Mouse (Mus musculus) layer of hippocampus, postnatal 36 days (tissue): ENCODE results near the gene Odr4. TPM values are rescaled to one million over a fixed set of nuclear protein-coding genes. Genes with fewer than 3 reads are reported as not detected.

Source experiments
- total RNA-seq, 2 experiments: library from RNA; stranded (reverse); gene quantifications; 2 replicates each; pipeline ENCODE4 v1.2.3; 2021

Gene Odr4
- total RNA-seq, 2 experiments from 2014 or later = 55.9 to 60.3 TPM

Other genes with a start within 250 kb of the Odr4 start
- not detected for gene Pdc, start 73.7 kb downstream of the Odr4 start, total RNA-seq
- 100 to 1,000 TPM; 104 to 106 TPM for gene Tpr, start 242 bp downstream of the Odr4 start, total RNA-seq
- 1 to 10 TPM in 1 of 2 experiments, under 1 TPM in 1; 0.45 to 2.8 TPM for gene Prg4, start 73.1 kb upstream of the Odr4 start, total RNA-seq